Mouse (Mus musculus): ENCODE data around the gene 4930402F06Rik. TPM values are rescaled to one million over a fixed set of nuclear protein-coding genes. Genes with fewer than 3 reads are reported as not detected.

The 4930402F06Rik gene
- total RNA-seq, 2 experiments from 2014 or later: not detected

DNA sequence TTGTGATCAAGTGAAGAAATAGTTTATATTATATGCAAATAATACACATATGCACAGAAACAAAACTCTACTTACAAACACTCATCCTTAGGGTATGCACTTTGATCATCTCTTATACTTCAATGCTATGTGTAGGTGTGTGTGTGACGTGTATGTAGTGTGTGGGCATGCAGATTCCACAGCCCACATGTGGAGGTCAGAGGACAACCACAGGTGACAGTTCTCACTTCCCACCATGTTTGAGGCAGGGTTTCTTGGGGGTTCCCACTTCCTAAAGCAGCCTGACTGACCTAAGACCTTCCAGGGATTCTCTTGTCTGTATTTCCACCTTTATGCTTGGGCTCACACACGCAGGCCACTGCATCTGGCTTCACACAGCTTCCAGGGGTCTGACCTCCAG lies 15.3 kb upstream of the 4930402F06Rik start:
- no peak for TF ChIP-seq CTCF (IDR thresholded peaks at IDR 0.05)
- no peak for DNase-seq (ENCODE audit: extremely low spot score in 1 of 2, low spot score in 2 of 2)
- H3K4me3 ChIP-seq: no peak overlapping the region
- intact Hi-C loops (cut with DNase I): no loop called here
- H3K27ac ChIP-seq: no peak overlapping the region

- H3K27ac ChIP-seq: no peak overlapping the region
- TF ChIP-seq CTCF (IDR thresholded peaks at IDR 0.05): no peak
- no peak for DNase-seq (ENCODE audit: extremely low spot score in 1 of 2, low spot score in 2 of 2)
- intact Hi-C loops (cut with DNase I): no loop called here
- no peak overlapping the region for H3K4me3 ChIP-seq
Observed at GRCm38 (mm10) chr2:35411640-35412190, 14.7 kb upstream of the 4930402F06Rik start.

DNA sequence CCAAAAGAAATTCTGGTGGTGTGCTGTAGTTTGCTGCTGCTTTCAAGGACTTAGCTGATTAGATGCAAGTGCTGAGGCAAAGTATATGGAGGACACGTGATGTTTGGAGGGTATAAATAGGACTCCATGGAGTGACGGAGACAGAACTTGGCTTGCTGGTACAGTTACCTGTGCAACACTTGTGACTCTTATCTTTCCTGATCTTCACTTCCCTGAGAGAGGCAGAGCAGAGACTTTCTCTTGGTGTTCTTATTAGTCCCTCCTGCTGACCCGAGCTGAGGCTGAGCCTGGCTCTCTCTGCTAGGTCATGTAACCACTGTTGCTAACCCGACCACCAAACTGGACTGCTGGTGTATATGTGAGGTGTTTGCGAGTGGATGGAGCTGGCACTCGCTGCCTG lies 12.5 kb upstream of the 4930402F06Rik start:
- intact Hi-C loops (cut with DNase I): no loop called here
- DNase-seq (ENCODE audit: extremely low spot score in 1 of 2, low spot score in 2 of 2): no peak
- H3K27ac ChIP-seq: no peak overlapping the region
- no peak overlapping the region for H3K4me3 ChIP-seq
- no peak for TF ChIP-seq CTCF (IDR thresholded peaks at IDR 0.05)

GRCm38 (mm10) chr2:35408409-35409110 lies 11.6 kb upstream of the 4930402F06Rik start:
- no peak overlapping the region for H3K27ac ChIP-seq
- no peak for DNase-seq (ENCODE audit: extremely low spot score in 1 of 2, low spot score in 2 of 2)
- intact Hi-C loops (cut with DNase I): no loop called here
- TF ChIP-seq CTCF (IDR thresholded peaks at IDR 0.05): no peak
- no peak overlapping the region for H3K4me3 ChIP-seq

GRCm38 (mm10) chr2:35407878-35408277 lies 10.9 kb upstream of the 4930402F06Rik start:
- H3K4me3 ChIP-seq: no peak overlapping the region
- intact Hi-C loops (cut with DNase I): no loop called here
- no peak for TF ChIP-seq CTCF (IDR thresholded peaks at IDR 0.05)
- DNase-seq (ENCODE audit: extremely low spot score in 1 of 2, low spot score in 2 of 2): no peak
- H3K27ac ChIP-seq: no peak overlapping the region

GRCm38 (mm10) chr2:35407266-35407665 lies 10.3 kb upstream of the 4930402F06Rik start:
- Histone ChIP-seq H3K27ac (no peak overlapping the region), H3K4me3 (no peak overlapping the region)
- TF ChIP-seq CTCF (IDR thresholded peaks at IDR 0.05): no peak
- DNase-seq (ENCODE audit: extremely low spot score in 1 of 2, low spot score in 2 of 2): no peak
- intact Hi-C loops (cut with DNase I): no loop called here

- intact Hi-C loops (cut with DNase I): no loop called here
- no peak overlapping the region for H3K27ac ChIP-seq
- TF ChIP-seq CTCF (IDR thresholded peaks at IDR 0.05): no peak
- no peak overlapping the region for H3K4me3 ChIP-seq
- DNase-seq (ENCODE audit: extremely low spot score in 1 of 2, low spot score in 2 of 2): no peak
Observed at GRCm38 (mm10) chr2:35406611-35407010, 9.6 kb upstream of the 4930402F06Rik start.

DNA sequence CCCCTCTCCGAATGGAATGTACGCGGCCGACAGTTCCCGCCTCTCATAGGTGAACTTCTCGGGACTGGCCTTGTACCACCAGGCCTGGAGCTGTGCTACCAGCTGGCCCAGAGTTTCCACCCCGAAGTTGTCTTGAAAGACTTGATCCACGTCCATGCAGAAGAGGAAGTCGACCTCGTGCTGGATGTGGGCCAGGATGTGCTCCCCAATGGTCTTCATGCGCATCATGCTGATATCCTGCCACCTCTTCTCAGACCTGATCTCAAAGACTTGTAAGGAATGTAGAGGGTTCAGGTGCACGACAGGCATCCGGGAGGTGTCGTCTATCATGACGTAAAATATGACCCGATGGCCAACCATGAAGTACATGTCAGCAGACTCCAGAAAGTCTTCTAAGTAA lies 5.4 kb upstream of the 4930402F06Rik start:
- no peak for TF ChIP-seq CTCF (IDR thresholded peaks at IDR 0.05)
- no peak overlapping the region for H3K27ac ChIP-seq
- H3K4me3 ChIP-seq: no peak overlapping the region
- DNase-seq (ENCODE audit: extremely low spot score in 1 of 2, low spot score in 2 of 2): no peak
- intact Hi-C loops (cut with DNase I): no loop called here

DNA sequence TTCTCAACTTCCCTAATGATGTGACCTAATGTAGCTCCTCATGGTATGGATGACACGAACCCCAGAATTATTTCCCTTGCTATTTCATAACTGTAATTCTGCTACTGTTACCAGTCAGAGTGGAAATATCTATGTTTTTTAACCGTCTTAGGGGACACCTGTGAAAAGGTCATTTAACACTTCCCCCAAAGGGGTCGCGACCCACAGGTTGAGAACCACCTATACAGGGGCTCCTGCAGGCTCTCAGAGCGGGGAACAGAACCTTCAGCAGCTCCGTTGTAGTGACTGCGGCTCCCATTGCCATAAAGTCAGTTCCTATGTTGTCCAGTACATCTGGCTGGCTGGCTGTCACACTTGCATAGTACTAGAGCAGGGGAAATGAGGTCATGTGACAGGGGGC lies 3.8 kb upstream of the 4930402F06Rik start:
- intact Hi-C loops (cut with DNase I): no loop called here
- no peak for TF ChIP-seq CTCF (IDR thresholded peaks at IDR 0.05)
- no peak for DNase-seq (ENCODE audit: extremely low spot score in 1 of 2, low spot score in 2 of 2)
- H3K4me3 ChIP-seq: no peak overlapping the region
- H3K27ac ChIP-seq: no peak overlapping the region

GRCm38 (mm10) chr2:35398184-35398828 lies 1.3 kb upstream of the 4930402F06Rik start:
- H3K27ac ChIP-seq: no peak overlapping the region
- TF ChIP-seq CTCF (IDR thresholded peaks at IDR 0.05): no peak
- intact Hi-C loops (cut with DNase I): loop anchor here (5.0 kb wide), 1 partner anchor 181 kb away; no protein-coding TSS in a partner anchor
- no peak for DNase-seq (ENCODE audit: extremely low spot score in 1 of 2, low spot score in 2 of 2)
- no peak overlapping the region for H3K4me3 ChIP-seq

DNA sequence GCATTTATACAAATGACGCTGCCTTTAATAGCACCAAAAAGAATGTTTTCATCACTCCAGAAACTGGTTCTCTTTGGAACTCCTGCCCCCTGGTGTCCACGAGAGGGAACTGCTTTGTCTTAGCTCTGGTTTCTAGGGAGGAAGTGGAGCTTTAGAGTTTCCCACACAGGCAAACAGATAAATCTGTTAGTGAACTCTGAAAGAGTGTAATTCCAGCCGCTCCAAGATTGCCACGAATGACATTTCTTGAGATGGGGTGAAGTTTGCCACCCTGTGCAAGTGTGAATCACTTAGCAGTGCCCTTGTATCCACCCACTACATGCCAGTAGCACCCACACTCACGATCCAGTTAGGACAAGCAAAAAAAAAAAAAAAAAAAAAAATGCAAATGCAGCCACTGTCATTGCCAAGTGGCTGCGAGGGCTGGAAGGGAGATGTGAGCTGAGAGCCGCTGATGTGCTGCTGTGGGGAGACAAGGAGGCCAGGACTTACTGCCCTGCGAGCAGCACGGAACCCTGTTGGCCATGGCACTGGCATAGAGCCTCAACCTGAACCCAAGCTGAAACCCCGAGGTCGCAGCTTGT lies 707 bp upstream of the 4930402F06Rik start:
- peak overlapping the region; percentile 16; the same call in 1 of the 2 replicates for H3K4me3 ChIP-seq
- TF ChIP-seq CTCF (IDR thresholded peaks at IDR 0.05): peak; percentile 92
- H3K27ac ChIP-seq: no peak overlapping the region
- intact Hi-C loops (cut with DNase I): loop anchor here (1.0 to 5.0 kb wide), 3 partner anchors 99 to 180 kb away; no protein-coding TSS in a partner anchor
- DNase-seq (ENCODE audit: extremely low spot score in 1 of 2, low spot score in 2 of 2): peak; percentile 64 to 73

- TF ChIP-seq CTCF (IDR thresholded peaks at IDR 0.05): no peak
- no peak overlapping the region for H3K4me3 ChIP-seq
- no peak for DNase-seq (ENCODE audit: extremely low spot score in 1 of 2, low spot score in 2 of 2)
- intact Hi-C loops (cut with DNase I): no loop called here
- no peak overlapping the region for H3K27ac ChIP-seq
Observed at GRCm38 (mm10) chr2:35385441-35385871, 11.5 kb downstream of the 4930402F06Rik start.
